Mouse (Mus musculus) heart, postnatal 36 days (tissue): Measurements from ENCODE around the gene Ovol3. TPM values are rescaled to one million over a fixed set of nuclear protein-coding genes. Genes with fewer than 3 reads are reported as not detected.
A peak's percentile ranks its signal among the peaks of the same experiment; 100 is the strongest.
"Not testable (repeated sequence)": the region's sequence is repeated elsewhere in the genome, so short reads cannot be mapped to it uniquely, and the experiment has no call there.

Experiments used
- DNase-seq, 2 experiments: peaks; one replicate each; pipeline ENCODE4 v3.0.0; 2021 to 2022
- intact Hi-C: fragments of 180-260 bp; cut with DNase I; formaldehyde crosslinking; loops from one replicate; pipeline ENCODE4 v1.15.1; 2025
- total RNA-seq, 2 experiments: library from RNA; stranded (reverse); gene quantifications; 2 replicates each; pipeline ENCODE4 v1.2.3; 2021

Ovol3 gene
- total RNA-seq, 2 experiments from 2014 or later, result not detected

DNA sequence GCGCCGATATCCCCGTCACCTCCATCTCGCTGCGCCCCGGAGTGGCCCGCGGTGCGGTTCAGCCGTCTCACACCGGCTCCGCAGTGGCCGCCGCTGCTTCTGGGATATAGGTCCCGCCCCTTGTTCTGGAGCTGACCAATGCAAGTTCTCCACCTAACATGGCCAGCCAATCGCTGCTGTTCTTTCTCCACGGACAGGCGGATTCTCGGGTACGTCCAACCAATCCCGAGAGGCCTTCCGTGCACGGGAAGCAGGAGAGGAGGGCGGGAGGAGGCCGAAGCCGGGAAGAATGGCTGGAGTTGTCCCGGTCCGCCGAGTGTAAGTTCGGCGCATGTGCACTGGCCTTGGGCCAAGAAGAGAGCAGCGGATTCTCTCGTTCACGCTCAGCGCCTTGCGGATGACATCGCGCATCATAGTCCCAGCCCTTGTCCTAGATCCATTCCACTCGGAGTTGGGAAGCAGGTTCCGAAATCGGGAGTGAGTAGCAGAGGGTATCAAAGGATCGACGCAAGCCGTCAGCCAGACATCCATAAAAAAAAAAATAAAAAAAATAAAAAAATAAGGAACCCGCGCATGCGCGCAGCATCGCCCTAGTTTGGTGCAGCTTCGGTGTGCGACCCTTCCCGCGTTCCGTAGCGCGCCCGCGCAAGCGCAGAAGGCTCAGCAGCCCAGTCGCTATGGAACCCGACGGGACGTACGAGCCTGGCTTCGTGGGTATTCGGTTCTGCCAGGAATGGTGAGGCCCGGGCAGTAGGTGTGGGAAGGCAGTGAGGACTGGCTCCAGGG lies 3.7 kb downstream of the Ovol3 start, which contains the start of the genes Polr2i and Tbcb:
TSS of gene Polr2i (plus strand) at position 280 of the 786 bp plus-strand sequence.
TSS of gene Tbcb (minus strand) at position 604 of the 786 bp plus-strand sequence.
- intact Hi-C loops, result no loop called here
- peak; percentile 97 to 98 for DNase-seq

DNA sequence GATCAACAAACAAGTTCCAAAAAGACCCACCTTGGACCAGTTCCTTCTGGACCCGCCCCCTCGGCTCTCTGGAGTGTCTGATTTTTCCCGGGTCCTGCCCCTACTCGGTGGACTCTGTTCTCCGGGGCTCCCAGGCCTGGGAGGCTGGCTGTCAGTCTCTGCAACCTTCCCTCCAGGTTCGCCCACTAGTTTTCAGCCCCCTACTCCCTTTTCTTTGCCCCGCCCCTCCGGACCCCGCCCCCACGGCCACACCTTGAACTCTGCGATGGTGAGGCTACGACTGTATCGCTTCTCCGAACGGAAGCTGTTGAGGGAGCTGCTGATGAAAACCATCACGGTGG lies 4.2 kb downstream of the Ovol3 start:
- no peak for DNase-seq
- intact Hi-C loops, result no loop called here

DNA sequence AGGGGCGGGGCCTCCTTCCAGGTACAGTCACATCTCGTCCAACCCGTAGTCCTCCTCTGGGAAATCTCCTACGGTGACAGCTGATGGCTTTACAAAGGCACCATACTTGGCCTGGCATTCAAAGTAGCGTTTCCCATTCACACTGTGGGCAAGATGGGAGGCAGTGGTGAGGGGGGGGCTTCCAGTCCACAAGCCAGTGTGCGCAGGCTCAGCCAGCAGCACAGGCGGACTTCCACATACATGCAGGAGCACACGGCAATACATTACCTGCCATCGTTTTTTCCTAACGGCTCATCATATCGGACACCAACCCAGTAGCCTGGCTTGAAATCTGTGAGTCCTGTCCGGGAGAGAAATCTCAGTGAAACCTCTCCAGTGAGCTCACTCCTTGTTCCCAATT lies 11.3 kb downstream of the Ovol3 start:
- DNase-seq, result no peak
- intact Hi-C loops, result no loop called here

DNA sequence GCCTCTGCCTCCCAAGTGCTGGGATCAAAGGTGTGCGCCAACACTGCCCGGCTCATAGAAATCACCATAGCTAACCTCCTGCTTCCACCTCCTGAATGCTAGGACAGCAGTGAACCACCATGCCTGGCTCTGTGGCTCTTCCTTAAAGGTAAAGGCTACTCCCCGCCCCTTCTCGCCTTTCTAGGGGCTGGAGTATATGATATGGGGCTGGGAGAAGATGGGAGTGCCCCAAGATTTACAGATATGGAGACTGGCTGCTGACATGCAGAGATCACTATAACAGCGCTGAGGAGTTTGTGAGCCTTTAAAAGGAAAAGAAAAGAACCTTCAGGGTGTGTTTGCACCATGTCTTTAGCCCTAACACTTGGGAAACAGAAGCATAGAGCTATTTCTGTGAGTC lies 13.3 kb downstream of the Ovol3 start:
- intact Hi-C loops, result no loop called here
- no peak for DNase-seq

DNA sequence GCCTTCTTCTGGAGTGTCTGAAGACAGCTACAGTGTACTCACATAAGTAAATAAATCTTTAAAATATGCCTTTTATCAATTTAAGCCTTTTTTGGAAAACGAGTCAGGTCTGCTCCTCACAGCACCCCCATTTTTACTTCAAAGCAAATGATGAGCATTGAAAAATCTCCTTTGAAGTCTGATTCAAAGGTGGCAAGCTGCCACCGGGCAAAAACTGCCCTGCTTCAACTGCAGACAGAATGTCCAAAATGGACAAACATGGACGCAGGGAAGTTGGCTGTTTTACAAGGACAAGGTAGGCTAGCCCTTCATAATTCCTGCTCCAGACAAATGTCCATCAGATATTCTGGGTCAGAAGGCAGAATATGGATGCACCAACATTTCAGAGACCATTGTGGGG lies 14.1 kb downstream of the Ovol3 start:
- intact Hi-C loops, result no loop called here
- DNase-seq, result no peak

DNA sequence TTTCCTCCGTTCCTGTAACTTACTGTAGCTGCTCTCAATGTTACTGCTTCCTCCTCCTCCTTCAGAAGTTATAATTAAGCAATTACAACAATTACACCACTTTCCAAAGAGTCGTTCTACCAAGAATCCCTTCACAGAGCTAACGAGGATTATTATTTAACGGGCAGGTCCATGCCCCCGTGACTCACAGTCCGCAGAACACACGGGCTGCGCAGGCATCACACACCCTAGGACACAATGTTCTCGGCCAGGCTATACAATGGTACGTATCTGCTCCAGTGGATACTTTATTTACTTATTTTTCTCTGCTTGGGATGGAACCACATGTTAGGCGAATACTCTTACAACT lies 15.5 kb downstream of the Ovol3 start:
- DNase-seq, result no peak
- intact Hi-C loops, result no loop called here

DNA sequence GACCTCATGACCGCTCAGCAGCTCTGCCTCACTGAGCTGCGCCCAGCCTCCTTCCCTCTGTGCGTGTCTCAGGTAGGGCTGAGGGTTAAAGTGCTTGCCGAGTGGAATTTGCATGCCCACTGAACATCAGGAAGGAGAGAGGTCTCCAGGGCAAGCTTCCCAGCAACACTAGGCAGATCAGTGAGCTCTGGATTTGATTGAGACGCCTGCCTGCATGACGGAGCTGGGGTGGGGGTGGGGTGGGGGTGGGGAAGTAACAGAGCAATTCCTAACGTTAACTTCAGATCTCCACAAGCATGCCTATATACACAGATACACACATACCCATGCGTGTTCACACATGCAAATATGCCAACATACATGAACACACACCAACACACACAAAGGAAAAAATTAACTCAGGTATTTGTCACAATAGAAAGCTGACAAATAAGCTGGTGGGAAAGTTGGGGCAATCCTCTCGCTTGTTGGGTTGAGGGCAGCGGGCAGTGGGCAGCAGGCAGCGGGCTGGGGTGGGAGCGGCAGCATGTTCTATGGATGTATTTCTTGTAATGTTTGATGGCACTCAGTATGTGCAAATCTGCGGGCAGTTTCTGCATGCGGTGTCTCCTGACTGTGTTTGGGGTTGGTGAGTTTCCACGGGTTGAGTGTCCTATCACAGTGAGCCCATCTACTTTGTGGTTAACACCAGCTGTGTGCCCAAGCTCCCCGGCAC lies 16.1 kb downstream of the Ovol3 start:
- DNase-seq, result peak; percentile 47 to 67
- intact Hi-C loops, result loop anchor here (5.0 kb wide), 1 partner anchor 37 kb away; the partner anchor contains the start of gene Cox7a1

DNA sequence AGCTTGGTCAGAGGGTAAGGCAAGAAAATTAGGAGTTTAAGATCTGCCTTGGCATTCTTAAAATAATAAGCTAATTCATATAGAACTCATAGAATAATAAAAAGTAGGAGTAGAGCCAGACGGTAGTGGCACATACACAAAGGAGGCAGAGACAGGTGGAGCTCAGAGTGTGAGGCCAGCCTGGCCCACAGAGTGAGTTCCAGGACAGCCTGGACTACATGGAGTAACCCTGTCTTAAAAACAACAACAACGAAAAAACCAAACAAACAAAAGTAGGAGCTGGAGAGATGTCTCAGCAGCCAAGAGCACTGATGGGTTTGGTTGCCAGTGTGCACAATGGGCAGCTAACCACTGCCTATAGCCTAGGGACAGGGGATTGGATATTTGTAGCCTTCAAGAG lies 18.2 kb downstream of the Ovol3 start:
- intact Hi-C loops, result loop anchor here (5.0 kb wide), 1 partner anchor 35 kb away; the partner anchor contains the start of gene Cox7a1
- DNase-seq, result no peak

DNA sequence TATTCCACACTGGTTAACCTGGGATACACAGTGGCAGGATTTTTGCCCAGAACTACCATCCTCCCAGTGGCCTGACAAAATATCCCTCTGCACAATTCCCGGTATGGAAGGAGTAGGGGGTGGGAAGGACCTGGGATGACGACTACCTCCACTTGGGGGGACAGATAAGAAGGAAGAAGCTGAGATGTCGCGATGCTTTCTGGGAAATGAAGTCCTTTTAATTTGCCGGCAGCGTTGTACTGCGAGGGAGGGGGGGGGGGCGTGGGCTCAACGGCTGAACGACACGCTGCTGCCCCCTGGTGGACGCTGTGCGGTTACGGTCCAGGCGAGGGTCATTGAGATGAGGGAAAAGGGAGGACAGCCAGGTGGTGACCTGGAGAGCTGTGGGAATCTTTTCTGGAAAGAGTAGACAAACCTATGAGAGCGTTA lies 18.8 kb downstream of the Ovol3 start:
- intact Hi-C loops, result loop anchor here (5.0 kb wide), 1 partner anchor 34 kb away; the partner anchor contains the start of gene Cox7a1
- peak; percentile 77 to 87 for DNase-seq

DNA sequence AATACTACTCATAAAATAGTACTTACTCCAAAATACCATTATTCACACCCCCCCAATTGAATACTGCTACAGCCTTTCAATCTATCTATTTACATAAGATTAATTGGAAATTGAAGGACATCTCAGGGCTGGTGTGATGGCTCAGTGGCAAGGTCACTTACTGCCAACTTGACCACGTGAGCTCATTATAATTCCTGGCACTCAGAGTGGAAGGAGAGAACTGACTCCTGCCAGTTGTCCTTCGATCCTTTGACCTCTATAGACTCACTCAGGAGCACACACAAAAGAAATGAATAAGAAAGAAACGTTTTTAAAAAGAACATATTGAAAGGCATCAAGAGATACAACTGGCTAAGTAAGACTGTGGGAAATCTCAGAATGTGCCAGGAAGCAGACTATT lies 19.6 kb downstream of the Ovol3 start:
- intact Hi-C loops, result loop anchor here (5.0 kb wide), 1 partner anchor 34 kb away; the partner anchor contains the start of gene Cox7a1

DNA sequence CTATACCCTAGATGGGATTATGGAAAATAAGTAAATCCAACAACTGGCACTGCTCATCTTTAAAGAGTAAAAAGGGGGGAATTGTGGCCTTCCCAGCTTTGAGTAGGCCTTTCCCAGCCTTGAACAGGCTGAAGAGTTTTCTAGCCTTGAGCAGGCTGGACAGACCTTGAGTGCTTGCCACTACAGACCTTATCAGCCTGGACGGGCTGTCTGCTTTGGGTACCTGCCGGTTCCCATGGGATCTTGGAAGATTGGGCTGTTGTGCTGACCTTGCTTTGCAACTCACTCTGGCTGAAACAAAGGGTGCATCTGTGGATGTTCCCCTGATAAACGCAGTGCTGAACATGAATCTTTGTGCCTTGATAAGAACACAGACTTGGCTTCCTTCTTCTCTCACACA lies 21.6 kb downstream of the Ovol3 start:
- intact Hi-C loops, result no loop called here
- DNase-seq, result no peak

More for the DNA sequence above, 19.6 kb downstream of the Ovol3 start:
- DNase-seq, result no peak

DNA sequence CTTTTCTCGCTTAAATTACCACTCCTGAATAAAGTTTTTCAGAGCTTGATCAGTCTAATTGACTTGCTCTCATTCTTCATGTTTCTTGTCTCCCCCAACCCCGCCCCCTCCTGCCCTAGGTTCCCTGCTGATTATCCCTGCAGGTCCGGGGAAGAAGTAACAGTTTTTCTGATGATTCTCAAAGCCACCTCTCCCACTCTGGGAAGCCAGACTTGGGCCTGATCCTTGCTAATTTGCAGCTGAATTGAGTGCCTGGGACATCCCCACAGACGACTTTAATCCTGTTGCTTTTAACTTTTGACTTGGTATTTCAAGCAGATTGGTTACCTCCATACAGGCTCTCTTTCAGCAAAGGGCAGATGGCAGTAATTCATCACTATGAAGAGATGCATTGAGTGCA lies 24.5 kb downstream of the Ovol3 start:
- intact Hi-C loops, result no loop called here
- no peak for DNase-seq

DNA sequence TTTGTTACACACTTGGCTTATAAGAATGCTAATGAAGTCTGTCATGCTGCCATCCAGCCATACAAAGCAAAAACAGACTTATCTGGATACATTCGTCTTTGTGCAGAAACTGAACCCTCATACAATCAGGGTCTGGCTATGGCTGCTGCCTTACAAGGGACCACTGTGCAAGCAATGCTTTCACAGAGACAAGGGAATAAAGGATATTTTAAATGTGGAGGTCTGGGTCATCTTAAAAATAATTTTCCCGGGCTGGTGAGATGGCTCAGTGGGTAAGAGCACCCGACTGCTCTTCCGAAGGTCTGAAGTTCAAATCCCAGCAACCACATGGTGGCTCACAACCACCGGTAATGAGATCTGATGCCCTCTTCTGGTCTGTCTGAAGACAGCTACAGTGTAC lies 29.2 kb downstream of the Ovol3 start:
- DNase-seq, intact Hi-C loops: not testable (repeated sequence)

DNA sequence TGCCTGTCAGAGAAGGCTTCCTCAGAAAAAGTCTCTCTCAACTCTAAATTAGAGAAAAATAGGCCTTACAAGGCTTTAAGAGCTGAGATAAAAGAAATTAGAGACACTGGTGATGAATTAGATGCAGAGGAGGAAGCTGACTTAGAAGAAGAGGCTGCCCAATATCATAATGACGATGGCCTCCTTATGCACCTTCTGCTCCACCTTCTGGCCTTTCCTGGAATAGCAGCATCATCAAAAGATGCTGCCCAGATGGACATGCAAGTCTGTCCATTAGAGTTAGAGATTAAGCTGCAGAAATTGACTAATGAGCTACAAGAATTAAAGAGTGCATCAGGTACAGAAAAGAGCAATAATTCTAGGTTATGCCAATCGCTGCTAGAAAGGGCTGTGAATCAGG lies 30.1 kb downstream of the Ovol3 start:
- peak; percentile 67 to 76 for DNase-seq
- intact Hi-C loops, result loop anchor here (1.0 kb wide), 1 partner anchor 24 kb away; no protein-coding TSS in a partner anchor

DNA sequence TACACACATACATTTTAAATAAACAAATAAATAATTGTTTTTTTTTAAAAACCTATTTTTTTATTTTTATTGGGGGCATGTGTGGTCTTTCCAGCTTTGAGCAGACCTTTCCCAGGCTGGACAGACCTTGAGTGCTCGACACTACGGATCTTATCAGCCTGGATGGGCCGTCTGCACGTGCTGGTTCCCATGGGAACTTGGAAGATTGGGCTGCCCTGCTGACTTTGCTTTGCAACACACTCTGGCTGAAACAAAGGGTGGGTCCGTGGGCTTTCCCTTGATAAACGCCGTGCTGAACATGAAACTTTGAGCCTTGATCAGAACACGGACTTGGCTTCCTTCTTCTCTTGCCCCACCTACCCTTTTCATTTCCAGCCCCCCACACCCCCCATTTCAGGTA lies 31.1 kb downstream of the Ovol3 start:
- no peak for DNase-seq
- intact Hi-C loops, result no loop called here

DNA sequence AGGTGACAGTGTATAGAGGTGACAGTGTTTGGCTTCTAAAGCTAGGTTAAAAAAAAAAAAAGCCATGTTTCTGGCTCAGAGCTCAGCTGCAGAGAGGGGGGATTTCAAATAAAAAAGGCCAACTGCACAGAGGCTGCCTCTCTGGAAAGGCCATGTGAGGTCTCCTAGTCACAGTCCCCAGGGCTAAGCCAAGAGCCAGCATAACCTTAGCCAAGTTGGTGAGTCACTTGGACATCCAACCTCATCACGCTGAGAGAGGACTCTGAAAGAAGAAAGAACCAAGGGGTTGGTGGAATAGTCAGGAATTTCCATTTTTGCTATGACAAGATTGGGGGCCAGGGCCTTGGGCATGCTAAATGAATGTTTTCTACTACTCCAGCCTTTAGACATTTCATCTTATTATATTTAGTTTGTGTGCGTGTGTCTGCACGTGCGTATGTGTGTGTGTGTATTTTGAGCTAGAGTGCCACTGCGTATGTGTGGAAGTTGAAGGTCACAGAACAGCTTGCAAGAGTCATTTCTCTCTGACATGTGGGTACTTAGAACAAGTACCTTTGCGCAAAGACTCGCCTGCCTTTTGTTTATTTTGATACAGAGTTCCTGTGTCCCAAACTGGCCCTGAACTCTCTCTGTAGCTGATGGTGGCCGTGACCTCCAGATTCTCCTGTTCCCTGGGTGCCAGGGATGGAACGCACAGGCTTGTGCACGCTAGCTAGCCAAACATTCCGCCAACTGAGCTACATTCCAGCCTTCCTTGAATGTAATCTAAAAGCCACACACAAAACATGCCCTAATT lies 32.4 kb downstream of the Ovol3 start:
- peak; percentile 57 to 70 for DNase-seq
- intact Hi-C loops, result loop anchor here (2.0 kb wide), 1 partner anchor 190 kb away; no protein-coding TSS in a partner anchor

DNA sequence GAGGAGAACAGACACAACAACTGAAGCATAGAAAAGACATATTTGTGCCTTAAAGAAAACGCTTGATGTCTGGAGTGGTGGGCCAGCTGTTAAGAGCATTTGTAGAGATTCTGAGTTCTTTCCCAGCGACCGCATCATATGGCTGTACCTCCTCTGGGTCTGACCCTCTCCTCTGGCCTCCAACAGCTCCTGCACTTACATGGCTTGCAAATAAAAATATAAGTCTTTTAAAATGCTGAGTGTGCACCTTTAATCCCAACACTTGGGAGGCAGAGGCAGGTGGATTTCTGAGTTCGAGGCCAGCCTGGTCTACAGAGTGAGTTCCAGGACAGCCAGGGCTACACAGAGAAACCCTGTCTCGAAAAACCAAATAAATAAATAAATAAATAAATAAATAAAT lies 34.9 kb downstream of the Ovol3 start:
- intact Hi-C loops, DNase-seq: not testable (repeated sequence)

DNA sequence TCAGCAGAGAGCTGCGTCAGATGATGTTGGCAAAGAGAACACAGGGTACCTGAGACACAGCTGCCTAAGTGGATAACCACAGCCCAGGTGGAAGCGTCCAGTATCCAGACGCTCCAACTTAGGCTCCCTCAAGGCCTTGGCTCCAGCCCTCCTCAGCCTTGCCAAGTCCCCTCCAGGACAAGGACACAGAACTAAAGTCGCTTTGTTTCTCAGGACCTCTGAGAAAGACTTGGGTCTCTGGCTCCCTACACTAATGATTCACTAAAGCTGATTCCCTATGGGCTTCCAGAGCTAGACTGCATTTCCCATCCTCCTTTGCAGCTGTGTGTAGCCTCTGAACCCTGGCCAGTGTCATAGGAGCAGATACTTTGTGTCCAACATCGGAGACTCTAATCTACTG lies 35.3 kb downstream of the Ovol3 start:
- no peak for DNase-seq
- intact Hi-C loops, result no loop called here

DNA sequence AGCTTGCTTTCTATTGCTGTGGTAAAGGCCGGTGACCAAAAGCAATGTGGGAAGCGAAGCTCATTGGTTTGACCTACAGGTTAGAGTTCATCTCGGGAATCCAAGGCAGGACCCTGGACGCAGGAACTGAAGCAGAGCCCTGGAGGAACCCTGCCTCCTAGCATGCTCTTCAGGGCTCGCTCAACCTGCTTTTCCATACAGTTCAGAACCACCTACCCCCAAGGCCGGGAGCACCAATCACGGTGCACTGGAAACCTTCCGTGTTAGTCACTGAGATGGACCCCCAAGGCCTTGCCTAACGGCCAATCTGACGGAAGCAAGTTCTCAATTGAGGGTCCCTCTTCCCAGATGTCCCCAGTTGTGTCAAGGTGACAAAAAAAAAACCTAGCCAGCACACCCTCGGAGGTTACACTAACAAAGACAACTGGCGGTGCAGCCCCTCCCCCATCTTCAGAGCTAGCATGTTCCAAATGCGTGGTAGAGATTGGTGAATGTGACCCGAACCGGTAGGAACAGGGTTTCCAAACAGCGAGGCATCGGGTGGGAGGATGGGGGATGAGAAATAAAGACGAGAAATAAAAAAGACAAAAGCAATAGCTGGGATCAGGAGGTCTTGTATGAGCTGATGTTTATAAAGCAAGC lies 35.9 kb downstream of the Ovol3 start:
- no peak for DNase-seq
- intact Hi-C loops, result no loop called here

DNA sequence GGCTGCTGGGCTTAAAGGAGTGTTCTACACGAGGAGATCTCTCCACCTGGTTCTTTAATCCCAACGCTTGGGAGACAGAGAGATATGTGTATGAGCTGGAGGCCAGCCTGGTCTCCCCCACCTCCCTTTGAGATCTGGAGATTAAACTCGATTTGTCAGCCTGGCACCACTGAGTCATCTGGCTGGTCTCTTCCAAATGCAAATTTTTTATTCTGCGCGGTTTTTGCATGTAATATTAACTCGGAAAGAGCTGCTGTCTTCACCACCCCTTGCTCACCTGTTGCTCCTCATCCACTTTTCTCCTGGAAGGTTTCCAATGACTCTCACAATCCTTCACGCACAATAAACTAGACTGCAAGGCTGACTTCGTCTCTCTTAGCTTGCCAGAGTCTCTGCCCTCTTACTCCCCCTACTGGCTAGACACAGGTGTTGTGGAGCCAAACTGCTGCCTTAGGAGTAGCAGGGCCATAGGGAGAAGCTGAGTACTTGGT lies 37.0 kb downstream of the Ovol3 start, which contains the start of gene Capns1:
TSS of gene Capns1 (minus strand) at position 331 of the 491 bp plus-strand sequence.
- peak; percentile 57 to 58 for DNase-seq
- intact Hi-C loops, result no loop called here
